Mouse (Mus musculus) adrenal gland (tissue): ENCODE measurements around the gene Herc1.

Experiments used
- intact Hi-C: fragments of 180-260 bp; cut with DNase I; formaldehyde crosslinking; loops from one replicate; pipeline ENCODE4 v1.15.1; 2025

Gene Herc1

DNA sequence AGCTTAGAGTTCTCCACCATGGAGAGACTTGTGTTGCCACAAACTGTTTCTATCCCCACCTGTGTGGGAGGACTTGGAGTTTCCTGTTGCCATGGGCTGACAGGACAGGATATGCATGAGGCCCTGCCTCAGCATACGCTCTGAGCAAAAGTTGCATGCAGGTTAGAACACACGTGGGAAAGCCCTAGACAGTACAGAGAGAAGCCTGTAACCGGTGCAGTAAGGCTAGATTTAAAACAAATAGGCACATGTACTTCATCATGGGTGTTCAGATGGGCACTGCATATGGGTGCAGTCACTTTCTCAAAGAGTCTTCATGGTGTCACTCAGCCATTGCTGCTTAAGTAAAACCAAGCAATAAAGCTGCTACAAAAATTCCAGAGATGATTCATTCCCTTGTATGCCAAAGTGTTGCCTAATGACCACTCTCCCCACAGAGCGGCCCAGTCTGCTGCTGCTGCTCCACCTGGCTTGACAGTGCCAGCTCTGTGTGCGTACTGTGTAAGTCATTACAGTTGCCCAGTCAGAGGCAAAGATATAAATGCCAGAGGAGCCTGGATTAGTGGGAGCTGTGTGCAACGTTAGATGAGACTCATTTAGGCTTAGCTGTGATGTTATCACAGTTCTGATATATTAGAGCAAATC lies 166.2 kb downstream of the Herc1 start:
- intact Hi-C loops = loop anchor here (5.0 kb wide), 2 partner anchors 76 to 101 kb away; partner anchors contain the start of gene Usp3

DNA sequence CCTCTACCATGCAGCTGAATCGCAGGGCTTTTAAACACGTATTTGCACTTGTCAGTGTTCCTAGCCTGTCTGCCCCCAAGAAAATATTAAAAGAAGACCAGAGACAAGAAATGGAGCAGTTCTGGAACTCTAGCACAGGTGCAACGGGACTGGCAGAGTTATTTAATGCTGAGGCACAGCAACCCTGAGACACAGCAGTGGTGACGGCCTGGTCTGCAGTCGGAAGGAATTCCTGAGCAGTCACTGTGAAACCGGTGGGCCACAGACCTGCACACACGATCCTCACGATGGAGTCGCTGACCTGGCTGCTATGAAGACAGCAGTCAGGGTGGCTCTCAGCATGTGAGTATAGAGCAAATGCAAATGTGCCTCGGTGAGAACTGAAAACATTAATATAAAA lies 167.5 kb downstream of the Herc1 start:
- intact Hi-C loops = loop anchor here (5.0 kb wide), 2 partner anchors 75 to 100 kb away; partner anchors contain the start of gene Usp3

DNA sequence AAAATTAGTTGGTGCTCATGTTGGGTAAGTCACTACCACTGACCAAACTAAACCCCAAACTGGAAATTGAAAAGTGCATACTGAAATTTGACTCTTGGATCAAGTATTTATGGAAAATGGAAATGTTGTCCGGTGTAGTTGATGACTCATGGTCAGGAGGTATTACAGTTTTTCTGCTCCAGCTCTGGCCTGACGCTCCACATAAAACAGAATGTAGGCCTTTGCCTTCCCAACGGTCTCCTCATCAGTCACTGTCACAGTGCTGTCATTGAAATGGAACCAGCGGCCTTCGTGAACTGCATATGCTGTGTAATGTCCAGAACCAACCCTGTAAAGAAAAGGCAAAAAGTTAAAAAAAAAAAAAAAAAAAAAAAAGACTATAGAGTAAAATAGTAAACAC lies 168.0 kb downstream of the Herc1 start:
- intact Hi-C loops = loop anchor here (5.0 kb wide), 2 partner anchors 74 to 99 kb away; partner anchors contain the start of gene Usp3

DNA sequence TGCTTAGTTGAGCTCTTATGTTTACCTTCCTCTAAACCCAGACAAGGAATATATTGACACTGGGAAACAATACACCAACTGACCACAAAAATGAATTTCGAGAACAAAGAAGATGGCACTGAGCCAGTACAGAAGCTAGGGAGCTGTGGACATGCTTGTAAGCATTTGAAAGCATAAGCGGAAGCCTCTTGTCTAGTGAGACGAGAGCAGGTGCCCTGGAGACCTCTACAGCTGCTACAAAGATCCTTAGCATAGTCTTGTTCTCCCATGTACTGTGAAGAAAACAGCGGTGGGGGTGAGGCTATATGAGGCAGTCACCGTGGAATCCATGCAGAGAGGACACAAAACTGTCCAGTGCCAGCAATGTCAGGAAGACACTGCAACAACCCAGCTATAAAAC lies 168.7 kb downstream of the Herc1 start:
- intact Hi-C loops = loop anchor here (5.0 kb wide), 2 partner anchors 73 to 98 kb away; partner anchors contain the start of gene Usp3

DNA sequence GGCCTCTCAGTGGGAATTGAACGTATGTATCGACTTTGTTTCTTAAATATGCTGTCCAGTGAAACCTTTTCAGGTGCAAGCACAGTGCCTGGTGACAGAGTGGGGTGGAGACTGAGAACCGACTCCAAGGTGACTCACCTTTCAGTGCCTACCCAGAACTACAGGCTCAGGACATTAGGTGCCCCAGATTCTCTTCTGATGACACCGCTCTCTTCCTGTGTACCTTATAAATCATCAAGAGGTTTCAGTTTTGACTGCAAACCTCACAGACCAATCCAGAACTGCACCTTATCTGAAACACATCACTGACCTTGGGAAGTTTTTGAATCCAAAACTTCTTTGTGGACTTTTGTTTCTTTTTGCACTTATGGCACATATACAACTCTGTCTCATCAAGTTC lies 170.0 kb downstream of the Herc1 start:
- intact Hi-C loops = no loop called here

DNA sequence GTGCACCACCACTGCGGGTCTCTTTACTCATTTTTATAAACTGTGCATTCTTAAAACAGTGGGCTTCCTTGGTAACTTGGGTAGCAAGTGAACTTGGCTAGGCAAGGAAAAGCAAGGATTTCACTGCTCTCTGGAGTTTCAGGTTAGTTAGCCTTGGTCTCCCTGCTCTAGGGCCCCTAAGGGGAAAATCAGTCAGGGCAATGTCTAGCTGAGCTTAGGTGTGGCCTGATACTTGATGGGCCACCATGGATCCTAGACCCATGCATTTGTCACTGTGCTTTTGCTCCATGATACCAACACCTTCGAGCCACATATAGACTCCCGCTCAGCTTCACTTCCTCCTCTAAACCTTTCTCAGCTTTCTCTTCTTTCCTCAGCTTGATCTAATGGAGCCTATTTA lies 171.3 kb downstream of the Herc1 start:
- intact Hi-C loops = no loop called here

DNA sequence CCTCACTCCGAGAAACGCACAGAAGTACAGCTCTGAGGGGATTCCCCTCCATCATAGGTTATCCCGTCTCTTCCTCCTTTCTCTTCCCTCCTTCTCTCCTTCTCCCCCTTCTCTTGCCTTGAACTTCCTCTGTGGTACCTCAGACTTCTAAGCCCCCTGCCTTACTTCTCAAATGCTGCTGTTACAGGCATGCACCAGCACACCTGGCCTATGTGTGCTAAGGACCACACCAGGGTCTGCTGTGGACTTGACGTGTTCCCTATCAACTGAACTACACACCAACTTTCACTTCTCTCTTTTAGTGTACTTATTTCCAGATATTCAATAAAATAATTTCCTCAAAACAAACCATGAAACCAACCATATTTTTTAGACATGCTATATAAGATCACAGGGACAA lies 192.5 kb downstream of the Herc1 start:
- intact Hi-C loops = no loop called here
